Mouse (Mus musculus) heart, postnatal 25 days (tissue): ENCODE data around the gene Srpx. TPM values are rescaled to one million over a fixed set of nuclear protein-coding genes. Genes with fewer than 3 reads are reported as not detected.

Source experiments
- DNase-seq: peaks from one replicate; pipeline ENCODE4 v3.0.0; 2022; ENCODE audit warnings: low spot score
- intact Hi-C: fragments of 180-260 bp; cut with DNase I; formaldehyde crosslinking; loops from one replicate; pipeline ENCODE4 v1.15.1; 2025
- total RNA-seq, 2 experiments: library from RNA; stranded (reverse); gene quantifications; 2 replicates each; pipeline ENCODE4 v1.2.3; 2021

Srpx gene
- 1 to 10 TPM; 4.2 to 4.4 TPM for total RNA-seq

DNA sequence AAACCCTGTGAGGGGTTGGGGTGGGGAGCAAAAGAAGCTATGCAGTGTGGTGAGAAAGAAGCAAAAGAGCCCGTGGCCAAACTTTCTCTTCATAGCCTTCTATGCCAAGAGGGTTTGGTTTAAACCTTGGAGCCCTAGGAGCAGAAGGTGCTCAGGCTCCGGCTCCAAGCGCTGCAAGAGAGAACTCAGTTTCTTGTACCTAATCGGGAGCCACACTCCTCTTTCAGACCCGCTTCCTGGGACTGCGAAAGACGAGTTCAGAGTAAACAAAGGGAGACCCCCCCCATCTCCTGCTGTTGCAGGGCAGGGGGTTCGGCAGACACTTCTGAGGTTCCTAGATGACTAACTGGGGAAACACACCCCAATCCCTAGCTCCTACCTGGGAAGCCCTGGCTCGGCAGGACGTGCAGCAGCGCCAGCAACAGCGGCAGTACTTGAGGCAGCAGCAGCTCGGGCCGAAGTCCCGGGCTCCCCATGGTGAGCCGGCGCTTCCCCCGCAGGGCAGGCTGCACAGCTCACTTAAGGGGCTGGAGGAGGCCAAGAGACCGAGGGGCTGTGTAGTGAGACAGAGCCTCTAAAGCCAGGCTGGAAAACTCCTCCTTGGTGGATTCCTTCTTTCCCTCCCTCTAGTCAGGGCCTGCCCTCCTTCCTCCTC lies at the start of gene Srpx:
Gene Srpx, minus strand, starts transcription at position 645 of the 655 bp plus-strand sequence.
- intact Hi-C loops: no loop called here
- DNase-seq: no peak

DNA sequence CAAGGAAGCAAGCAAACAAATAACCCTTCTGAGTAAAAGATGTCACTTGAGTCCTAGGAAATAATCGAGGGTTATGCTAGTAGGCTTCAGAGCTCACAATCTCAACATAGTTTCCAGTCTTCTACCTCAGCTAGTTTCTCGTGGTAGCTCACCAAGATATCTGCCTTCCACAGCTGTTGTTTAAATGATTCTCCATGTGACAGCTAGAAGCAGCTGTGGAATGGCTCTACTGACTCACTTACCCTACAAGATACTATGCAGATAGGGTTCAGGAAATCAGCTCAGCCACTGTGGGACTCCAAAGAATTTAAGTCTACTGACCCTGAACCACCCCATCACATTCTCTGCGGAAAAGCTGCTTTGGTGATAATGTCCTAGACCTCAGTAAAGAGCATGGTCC lies 34.9 kb upstream of the Srpx start:
- intact Hi-C loops: no loop called here
- DNase-seq: no peak

DNA sequence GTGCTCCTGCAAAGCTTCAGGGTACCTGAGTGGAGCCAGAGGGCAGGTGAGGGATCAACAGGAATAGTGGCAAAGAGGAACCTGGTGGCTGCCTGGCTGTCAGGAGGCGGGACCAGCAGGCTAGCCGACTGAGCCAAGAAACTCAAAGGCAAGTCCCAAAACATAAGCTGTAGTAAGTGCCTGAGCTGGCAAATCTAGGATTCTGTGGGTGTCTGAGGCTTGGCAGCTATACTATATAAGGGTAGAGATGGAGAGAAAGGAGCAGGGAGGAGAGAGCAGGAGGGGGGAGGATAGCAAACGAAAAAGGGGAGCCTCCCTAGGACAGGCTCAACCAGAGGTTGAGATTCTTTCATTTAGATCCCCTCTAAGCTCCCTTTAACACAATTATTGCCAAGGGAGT lies 1.7 kb downstream of the Srpx start:
- no peak for DNase-seq
- intact Hi-C loops: no loop called here

DNA sequence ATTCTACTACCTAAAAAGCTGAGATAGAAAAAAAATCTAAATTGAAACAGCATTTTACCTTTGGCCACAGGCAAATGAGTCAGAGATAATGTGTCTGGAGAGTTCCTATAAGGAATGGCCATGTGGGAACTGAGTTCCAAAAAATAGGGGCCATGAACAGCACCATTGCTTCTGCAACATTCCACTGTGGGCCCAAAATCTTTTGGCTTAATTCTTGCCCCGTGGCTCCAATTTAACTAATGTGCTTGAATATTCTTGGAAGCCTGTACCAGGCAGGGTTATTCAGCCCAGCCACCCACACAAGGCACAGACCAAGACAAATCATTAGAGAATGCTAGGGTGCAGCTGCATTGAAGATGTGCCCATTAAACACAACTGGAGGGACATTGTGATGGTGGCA lies 6.8 kb downstream of the Srpx start:
- intact Hi-C loops: no loop called here
- no peak for DNase-seq

DNA sequence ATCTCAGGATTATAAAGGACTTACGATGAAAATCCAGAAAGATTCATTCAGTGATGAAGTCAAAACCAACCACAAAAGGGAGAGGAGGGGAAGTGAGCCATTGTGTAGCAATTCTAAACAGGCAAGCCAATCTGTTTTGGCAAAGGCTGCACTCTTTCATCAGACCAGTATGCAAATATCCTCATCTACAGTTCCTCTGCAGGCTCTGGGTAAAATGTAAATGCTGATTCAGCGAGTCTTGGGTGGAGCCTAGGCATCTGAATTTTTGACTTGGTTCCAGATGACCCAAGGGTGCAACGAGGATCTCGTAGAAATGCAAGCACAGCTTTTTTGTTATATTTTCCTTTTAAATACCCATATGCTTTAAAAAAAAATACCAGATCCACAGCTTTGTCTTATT lies 9.0 kb downstream of the Srpx start:
- intact Hi-C loops: no loop called here
- no peak for DNase-seq

DNA sequence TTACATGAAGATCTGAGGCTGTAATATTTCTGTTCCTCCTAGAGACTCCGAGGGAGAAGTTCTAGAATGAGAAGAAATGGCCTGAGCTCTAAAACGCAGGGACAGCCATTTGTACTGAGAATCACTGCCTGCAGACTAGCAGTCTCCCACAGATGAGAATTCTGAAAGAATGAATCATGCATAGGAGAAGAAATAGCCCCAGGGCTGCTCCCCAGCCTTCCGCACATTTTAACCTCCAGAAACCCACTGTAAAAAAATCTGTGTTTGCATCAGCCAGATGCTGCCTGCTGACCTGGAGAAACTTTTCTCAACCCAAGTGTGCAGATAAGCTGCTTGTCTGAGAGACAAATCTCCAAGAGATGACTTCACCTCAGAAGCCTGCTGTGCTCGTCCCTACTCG lies 12.0 kb downstream of the Srpx start:
- intact Hi-C loops: no loop called here
- no peak for DNase-seq

DNA sequence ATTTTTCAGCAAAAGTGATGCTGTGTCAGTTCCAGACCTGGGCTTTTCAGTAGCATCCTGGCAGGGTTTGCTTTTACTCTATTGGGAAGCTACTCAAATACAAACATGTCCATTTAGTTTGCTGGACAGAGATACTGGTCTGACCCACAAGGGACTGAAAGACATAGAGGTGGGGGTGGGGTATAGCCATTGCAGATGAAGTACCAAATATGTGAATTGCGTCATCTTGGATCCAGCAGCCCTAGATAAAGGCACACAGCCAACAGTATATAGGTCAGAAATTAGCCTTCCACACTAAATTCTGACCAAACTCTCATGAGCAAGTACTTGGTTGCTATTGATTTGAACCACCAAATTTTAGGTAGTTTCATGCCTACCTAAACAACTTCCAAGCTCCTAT lies 14.8 kb downstream of the Srpx start:
- DNase-seq: no peak
- intact Hi-C loops: no loop called here

DNA sequence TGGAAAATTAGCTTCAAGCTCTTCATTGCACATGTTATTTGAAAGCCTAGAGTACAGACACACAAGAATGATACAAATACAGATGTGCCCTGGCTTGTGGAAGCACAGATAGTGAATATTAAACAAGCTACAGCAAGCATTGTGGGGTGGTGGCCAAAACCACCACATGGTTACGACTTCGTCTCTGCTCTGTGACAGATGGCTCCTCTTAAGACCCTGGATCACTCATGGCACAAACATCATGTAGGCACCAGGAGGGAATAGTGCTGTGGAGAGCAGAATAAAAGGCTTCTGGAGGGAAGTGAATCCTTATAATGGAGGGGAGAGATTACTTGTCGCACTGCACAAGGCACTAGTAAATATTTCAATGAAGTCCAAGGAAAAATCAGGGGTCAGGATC lies 21.7 kb downstream of the Srpx start:
- no peak for DNase-seq
- intact Hi-C loops: no loop called here

DNA sequence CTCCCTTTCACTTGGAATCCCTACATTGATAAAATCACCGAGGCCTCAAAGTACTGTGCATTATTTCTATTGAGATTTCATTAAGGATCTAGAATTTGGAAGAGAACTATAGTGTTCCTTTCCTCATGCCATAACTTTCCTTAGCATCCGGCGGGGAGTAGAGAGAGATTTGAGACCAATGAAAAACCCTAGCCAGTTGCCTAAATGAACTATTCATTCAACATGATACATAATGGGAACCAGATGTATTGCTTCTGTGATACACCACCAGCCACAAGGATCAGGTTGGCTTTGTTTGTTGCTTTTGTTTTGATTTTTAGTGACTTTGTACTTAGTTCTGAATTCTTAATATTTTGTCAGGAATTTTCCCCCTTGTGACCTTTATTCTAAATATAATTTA lies 37.1 kb downstream of the Srpx start:
- DNase-seq: no peak
- intact Hi-C loops: no loop called here

DNA sequence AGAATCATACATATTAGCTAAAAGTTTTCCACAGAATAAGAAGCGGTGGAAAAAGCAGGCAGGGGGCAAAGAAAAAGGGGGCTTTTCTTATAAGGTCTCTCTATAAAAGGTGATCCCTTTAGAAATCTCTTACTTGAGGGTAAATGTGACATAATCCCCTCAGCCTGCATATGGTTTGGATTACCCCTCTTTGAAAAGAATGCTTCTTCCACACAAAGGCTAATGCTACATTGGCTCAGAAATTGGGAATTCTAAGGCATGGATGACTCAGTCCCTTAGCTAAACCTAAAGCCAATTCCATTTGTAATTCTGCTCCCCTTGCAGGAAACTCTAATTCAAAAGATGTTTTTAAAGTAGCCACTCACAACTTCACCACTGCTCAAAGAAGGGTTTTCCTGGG lies 37.5 kb downstream of the Srpx start:
- intact Hi-C loops: no loop called here
- no peak for DNase-seq

DNA sequence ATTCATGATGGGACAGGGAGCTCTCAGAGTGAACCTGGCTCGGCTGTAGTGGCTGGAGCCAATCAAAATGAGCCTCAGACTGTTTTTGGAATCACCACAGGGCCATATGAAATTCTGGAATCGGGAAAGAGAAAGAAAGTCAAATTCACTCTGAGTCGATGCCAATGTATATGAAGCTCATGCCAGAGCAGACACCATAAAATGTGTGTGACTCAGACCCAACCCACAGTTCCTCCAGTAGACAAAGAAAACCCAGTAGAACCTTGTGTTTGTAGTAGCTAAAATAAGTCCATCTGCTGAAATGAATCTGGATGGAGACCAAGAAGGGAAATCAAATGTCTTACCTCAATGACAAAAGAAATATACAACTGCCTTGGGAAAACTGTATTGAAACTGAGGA lies 43.5 kb downstream of the Srpx start:
- no peak for DNase-seq
- intact Hi-C loops: no loop called here

DNA sequence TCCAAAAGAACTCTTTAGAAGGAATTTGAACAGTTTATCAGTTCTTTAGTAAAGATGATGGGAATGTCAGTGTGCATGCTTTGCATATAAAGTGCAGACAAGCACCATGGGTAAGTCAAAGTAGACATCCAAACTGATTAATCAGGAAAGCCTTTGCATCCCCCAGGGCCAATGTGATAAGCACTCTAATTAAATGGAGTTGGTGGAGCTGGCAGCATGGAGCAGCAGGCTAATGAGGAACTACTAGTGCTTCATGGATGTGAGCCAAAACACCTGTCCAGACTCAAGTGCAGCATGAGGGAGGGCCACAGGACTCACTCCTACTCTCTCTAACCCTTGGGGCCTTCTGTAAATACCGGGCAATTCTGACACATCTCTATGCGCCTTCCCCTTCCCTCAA lies 46.0 kb downstream of the Srpx start:
- intact Hi-C loops: no loop called here
- DNase-seq: no peak

DNA sequence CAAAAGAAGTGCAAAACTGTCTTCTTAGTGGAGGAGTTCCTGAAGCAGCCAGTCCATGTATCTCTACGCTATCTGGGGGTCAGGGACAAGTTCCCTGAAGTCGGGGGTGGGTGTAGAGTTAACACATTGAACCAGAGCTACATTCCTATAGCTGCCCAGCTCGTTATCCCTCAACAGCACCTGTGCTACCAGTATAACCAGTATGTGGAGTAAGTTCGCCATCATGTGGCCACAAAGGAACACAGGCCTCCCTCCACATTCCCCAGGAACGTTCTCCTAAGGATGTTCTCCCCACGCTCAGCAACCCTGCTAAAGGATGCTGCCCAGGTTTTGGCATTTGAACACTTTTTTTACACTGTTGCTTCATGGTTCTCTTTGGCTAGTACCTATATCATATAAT lies 46.8 kb downstream of the Srpx start:
- intact Hi-C loops: no loop called here
- DNase-seq: no peak

DNA sequence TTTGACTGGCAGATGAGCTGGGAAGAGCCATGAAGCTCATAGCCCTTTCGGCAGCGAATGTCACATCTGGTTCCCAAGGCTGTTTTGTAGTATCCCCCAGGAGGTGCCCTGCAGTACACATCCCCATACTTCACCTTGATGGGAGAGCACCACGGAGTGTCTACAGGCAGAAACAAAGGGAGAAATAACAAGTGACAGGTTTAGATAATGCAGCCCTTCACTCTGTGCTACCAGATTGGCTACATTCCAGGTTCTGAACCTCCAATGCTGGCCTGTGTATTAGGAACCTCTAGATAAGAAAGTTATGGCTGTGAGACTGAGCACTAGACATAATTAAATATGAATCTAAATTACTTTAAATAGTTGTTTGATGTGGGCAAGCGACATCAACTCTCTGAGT lies 48.1 kb downstream of the Srpx start:
- intact Hi-C loops: no loop called here

DNA sequence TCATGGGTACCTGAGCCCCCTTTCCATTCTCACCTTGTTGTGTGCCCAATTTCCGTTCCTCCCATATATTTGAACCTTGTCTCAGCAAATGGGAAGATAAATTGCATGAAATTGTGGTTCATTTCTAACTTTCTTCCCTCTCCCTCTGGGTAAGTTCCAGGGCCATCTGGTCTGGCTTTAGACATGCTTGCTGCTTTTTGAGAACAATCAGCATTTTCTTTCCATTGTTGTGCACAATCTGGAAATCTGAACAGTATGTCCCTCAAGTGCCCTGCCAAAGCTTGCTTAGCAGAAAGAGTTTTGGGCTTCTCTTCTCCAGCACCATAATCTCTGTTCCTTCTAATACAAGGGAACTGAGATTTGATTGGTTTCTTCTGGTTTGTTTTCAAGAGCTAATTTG lies 53.7 kb downstream of the Srpx start:
- intact Hi-C loops: no loop called here
- no peak for DNase-seq

More for the DNA sequence above, 48.1 kb downstream of the Srpx start:
- DNase-seq: no peak

DNA sequence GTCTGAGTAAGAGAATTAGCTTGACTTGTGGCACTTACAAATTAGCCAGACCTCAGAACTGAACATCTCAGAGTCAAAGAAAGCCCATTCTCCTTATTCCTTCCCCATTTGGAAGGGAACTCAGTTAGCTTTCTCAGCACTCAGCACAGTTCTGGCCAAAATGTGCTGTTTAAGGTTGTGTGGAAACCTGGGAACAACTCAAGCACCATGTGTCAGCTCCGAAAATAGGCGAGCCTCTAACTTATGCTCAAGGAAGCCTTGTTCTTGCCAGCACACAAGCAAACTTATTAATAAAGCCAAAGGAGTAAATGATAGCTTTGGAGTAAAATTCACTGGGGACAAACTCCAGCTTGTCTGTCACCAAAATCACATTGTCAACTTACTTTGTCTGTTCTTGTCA lies 54.1 kb downstream of the Srpx start:
- intact Hi-C loops: no loop called here
- DNase-seq: no peak

DNA sequence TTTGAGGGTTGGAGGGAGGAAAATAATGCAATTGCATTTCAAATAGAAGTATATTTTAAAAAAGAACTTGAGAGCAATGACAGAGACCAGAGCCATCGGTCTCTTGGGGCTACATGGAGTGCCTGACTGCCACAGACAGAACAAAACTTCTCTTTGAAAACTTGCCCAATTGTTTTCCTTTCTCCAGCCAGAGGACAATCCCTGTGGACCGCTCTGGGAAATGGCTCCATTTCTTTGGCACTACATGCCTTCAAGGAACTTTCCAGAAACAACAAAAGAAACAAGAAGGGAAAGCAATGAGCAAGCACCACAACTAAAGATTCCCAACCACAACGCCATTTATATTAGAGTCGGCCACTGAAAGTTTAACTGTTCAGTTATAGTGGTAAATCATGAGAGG lies 55.3 kb downstream of the Srpx start:
- intact Hi-C loops: no loop called here
- DNase-seq: no peak

DNA sequence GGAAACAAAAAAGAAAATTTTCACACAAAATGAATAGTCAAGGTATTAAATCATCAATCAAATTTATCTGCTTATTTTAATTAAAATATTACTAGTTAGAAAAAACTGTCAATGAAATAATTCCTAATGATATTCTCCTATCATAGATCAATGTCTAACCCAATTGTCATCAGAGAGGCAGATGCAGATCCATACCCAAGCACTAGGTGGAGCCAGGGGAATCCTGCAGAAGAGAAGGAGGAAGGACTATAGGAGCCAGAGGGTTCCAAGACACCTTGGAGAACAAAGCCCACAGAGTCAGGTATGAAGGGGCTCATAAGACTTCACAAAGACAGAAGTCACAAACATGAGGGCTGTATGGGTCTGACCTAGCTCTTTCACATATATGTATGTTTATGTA lies 82.8 kb downstream of the Srpx start:
- no peak for DNase-seq
- intact Hi-C loops: loop anchor here (10.0 kb wide), 1 partner anchor 180 kb away; the partner anchor contains the start of gene Rpgr

DNA sequence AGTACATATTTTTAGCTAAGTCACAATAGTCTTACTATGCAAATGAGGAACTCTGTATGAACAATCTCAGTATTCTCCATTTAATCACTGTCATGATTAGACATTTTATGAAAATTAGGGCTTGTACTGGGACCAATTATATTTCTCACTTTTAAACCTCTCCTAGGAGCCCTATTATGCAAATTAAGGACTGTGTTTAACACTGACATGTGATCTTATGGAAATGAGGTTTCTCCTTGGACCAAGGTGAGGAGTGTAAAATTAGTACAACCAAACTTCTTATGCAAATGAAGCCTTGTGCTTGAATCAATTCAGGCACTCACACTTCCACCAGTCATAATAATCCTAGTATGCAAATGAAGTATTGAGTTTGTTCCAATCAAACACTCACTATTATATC lies 107.3 kb downstream of the Srpx start:
- no peak for DNase-seq
- intact Hi-C loops: no loop called here

DNA sequence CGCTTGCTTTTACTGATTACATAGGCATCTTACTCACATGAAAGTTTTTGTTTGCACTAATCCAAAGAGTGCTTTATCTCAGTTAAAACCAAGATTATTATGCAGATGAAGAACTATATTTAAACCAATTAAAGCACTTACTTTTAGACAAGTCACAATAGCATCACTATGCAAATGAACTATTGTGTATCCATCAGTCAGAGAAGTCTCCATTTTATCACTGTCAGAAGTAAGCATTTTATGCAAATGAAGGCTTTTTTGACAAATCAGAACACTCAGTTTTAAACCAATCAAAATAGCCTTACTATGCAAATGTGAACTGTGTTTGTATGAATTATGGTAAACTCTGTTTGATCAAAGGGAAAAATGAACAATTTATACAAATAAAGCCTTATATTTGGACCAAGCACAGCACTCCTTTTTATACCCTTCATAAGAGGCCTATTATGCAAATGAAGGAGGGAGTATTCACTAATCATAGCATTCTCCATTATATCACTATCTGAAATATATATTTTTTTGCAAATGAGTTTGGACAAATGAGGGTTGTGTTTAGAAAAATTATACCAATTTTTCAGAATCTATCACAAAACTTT lies 109.7 kb downstream of the Srpx start:
- intact Hi-C loops: no loop called here
- no peak for DNase-seq

DNA sequence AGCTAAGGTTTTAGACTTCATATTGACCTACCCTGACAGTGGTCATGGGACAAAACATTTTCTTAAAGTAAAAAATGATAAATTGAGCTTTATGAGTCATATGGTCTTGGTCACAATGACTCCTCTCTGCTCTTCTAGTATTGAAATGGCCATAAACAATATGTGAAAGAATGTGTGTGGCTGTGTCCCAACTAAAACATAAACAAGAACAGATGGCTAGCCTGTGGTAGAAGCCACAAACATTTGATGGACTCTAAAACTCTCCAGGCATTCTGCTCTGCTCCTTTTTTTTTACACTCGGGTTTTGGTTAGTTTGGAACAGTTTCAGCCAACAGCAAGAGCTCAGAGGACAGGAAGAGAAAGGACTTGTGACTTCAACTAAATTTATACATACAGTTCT lies 111.6 kb downstream of the Srpx start:
- intact Hi-C loops: no loop called here
- no peak for DNase-seq

DNA sequence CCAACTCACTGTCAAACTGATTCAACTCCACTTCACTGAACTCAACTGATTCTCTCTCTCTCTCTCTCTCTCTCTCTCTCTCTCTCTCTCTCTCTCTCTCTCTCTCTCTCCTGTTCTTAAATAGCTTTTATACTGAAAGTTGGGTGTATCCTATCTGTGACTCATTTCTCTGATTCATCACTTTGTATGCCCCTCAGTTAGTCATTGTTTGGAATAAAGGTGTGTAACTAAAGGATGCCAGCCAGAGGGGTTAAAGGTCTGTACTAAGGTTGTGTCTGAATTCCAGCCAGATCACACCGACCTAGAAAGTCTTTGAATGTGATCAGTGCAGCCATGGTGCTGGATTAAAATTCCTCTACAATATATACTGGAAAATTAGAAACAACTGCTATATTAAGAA lies 116.8 kb downstream of the Srpx start:
- DNase-seq: no peak
- intact Hi-C loops: no loop called here
